Mouse (Mus musculus) liver, adult (tissue): ENCODE measurements at regions not wholly inside any gene's neighbourhood (a gene's known extent, or its start where the extent isn't known, plus 50 kb on each side); places are given as distances from the start of the nearest gene placed in this dataset.

Experiments
- GATA4 ChIP-seq: IDR thresholded peaks from 2 replicates; pipeline ENCODE4 v1.6.1; 2014; ENCODE audit warnings: mild to moderate bottlenecking, low read length; ENCODE audit not compliant: insufficient replicate concordance

DNA sequence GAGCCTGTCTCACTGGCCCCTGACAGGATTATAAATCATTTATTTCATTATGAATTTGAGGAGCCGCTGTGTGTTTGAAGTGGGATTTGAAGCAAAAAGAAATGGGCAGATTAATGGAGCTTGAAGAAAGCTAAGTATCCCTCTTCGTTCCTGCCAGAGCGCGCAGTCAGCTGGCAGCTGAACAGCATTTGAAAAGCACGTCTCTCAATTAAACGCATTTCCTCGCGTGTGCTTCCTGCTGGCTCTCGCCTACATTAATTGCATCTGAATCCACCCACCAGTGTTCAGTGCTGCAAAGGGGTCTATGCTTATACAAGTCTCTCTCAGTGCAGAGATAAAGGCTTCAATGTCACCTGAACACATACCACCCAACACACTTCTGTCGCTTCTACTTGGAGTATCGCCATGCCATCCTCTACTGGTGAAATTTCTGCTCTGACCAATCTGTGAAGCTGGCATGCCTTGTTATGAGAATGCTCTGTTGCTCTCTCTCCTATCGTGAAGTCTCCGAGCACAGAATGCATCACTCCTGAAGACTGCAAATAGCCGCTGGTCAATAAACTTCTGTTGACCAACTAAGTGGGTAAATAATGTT, 235.3 kb downstream of the Mycn start:
- no peak for TF ChIP-seq GATA4

DNA sequence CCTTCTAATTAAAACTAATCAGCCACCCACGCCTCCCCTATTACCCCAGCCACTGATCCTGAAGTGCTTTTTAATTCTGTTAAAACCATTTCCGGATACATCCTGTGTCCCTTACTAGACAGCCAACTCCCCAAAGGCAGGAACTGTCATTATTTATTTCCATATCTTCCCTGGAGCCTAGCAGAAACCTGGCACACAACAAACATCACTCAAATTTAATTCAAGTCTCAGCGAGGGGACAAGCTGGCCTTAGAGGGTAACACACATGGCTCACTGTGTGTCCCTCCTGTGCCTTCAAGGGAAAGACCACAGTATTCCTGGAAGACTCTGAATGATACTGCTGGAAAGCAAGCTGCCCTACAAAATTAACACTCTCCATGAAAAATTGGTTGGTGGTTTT, 240.0 kb downstream of the Mycn start:
- TF ChIP-seq GATA4: no peak

- no peak for TF ChIP-seq GATA4
Measured at GRCm38 (mm10) chr12:12701060-12701667, 240.6 kb downstream of the Mycn start.

DNA sequence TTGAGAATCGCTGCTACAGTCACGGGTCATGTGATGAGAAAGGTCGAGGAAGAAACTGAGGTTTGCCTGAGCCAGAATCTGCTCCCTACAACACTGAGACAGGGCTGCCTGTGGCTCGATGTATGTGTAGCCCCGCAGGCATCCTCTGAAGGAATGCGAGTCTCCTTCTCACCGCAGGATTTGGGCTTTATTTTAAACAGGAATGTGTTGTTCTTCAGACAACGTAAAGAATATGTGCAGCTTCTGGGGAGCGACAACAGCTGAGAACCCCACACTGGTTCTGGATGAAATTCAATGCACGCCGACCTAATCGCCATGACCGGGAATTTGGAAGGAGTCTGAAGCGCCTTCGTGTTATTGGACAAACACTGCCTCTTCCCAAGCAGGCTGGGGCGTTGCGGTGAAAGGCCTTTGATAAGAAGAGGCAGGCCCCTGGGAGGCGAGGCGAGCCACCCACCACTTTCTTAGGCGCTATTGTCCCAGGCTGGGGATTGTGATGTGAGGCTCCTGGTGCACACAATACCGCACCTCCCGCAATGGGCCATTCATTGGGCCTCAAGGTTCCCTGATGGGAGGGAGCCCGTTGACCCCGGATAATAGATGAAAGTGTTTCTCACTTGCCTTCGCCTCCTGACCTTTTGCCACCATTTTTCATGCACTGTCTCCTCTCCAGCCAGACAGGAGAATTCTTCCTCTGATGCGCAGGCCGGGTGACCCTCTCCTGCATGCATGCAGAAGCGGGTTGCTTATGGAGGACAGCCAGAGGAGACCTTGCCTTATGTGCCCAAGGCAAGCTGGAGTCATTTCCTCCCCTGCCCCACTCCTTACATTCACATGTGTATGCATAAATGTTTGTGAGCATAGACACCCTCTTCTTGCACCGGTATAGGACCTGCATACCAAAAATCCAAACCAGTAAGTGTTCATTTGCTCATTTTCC, 247.6 kb downstream of the Mycn start:
- TF ChIP-seq GATA4: no peak

DNA sequence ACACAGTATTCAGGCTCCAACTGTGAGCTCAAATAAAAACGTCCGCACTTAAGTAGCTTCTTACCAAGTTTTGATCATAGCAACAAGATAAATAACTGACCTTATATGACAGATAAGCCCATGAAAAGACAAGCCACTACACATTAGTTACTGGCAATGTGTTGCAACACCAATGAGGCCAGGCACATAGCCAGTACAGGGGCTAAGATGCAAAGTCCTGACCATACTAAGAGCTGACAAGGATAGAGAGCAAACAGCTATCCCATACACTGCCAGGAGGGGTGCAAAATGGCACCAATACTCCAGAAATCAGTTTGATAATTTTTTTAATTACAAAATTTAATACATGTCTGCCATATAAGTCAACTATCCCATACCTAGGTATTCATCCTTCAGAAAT, 254.3 kb downstream of the Mycn start:
- TF ChIP-seq GATA4: no peak

GRCm38 (mm10) chr12:12685217-12685522, 256.5 kb downstream of the Mycn start:
- no peak for TF ChIP-seq GATA4

GRCm38 (mm10) chr12:12684481-12685216, 257.1 kb downstream of the Mycn start:
- TF ChIP-seq GATA4: no peak

DNA sequence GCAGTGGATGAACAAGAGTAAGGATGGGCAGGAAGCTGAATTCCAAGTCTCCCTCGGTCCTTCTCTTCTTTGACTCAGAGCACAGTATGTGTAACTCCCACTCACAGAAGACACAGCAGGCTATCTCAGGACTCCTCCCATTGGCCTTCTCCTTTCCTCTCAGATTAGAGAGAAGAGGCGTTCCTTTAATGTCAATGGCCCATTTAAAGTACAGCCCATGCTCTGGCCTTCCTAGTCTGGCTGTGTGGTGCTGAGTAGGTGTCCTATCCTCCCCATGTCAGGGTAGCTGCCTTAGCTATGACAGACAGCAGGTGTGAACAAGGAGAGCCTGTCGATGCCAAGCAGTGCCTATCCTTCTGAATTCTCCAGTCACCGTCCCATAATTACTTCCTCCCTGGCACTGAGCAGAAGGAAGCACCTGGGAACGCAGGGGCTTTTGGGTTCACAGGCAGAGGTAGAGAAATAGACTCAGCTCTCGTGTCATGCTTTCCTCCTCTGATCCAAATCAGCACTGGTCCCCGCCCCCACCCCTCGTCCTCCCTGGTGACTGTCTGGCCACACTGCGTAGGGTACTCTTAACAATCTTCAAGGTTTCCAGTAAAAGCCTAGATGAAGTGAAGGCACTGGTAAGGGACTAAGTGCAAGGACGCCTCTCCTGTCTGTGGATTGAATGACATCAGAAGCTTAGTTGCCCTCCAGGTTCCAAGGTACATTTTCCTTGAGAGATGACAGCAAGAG, 257.8 kb downstream of the Mycn start:
- no peak for TF ChIP-seq GATA4

- TF ChIP-seq GATA4: no peak
Measured at GRCm38 (mm10) chr12:12681101-12681500, 260.6 kb downstream of the Mycn start.

GRCm38 (mm10) chr12:12680371-12680921, 261.3 kb downstream of the Mycn start:
- TF ChIP-seq GATA4: no peak

DNA sequence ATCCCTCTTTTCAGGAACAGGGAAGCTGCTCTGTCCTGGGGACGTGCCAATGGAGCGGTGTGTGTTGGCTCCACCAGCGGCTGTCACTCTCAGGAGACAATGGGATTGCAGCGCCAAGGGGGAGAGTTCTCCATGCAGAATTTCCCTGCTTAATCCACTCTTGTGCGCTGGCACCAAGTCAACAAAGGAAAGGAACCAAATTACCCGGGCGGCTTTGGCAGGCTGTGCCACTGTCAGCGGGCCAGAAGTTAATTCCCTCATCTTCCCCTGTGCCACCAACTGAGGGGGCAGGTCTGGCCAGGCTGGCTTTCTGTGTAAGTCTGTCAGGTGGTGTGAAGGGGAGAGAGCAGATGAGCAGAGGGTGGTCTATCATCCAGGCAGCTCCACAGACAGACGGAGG, 265.0 kb downstream of the Mycn start:
- TF ChIP-seq GATA4: no peak

DNA sequence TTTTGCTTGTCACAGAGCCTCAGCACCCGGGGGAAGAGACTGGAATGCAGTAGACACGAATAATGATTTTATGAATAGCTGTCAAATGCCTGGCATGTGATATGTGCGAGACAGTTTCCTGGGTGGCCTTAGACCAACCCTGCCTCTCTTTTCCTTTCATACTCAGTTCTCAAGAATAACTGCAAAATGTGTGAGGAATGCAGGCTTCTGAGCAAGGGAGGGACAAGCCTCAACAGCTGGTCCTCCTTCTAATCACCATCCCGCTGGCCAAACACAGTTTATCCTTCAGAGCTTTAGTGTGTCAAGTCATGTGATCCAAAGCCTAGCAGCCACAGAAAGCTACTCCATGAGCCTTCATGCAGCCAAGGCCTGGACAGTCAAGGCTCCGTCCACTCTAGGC, 271.8 kb downstream of the Mycn start:
- no peak for TF ChIP-seq GATA4

GRCm38 (mm10) chr12:12668919-12669318, 272.8 kb downstream of the Mycn start:
- no peak for TF ChIP-seq GATA4

DNA sequence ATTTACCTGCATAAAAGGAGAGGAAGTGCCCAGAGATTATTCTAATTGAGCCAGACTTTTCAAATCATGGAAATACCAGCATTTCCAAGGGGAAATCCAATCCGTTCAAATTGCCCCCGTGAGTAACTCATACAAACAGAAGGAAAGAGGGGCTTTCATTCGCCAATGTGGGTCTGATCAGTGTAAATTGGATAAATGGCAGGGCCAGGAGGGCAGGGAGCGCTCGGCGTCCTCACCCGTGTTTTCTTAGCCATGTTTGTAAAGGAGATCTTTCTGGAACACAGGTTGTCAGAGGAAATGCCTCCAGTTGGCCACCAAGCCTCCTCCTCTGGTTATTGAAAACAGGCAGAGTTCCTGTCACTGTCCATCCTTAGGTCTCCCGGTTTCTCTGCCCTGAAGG, 286.1 kb downstream of the Mycn start:
- no peak for TF ChIP-seq GATA4

DNA sequence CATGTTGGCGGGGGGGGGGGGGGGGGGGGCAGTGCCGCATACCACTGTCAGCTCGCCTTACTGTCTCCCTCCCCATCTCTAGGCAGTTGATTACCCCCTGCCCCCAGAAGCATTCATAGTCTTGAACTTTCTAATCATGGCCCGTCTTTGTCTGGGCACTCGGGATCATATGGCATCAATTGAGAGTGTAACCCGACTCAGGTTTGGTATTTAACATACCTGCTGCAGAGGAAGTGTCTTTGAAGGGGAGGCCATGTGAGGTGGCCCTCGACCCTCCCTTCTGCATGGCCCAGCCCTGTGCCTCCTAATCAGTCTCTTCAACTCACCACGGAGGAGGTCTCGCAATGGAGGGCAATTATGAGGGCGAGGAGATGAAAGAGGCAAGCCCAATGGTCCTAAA, 286.5 kb downstream of the Mycn start:
- no peak for TF ChIP-seq GATA4
